Mouse (Mus musculus) left cerebral cortex, postnatal 14 days (tissue): ENCODE measurements around the gene Olfr406. TPM values are rescaled to one million over a fixed set of nuclear protein-coding genes. Genes with fewer than 3 reads are reported as not detected.

ENCODE experiments used
- DNase-seq, 2 experiments: peaks; one replicate each; pipeline ENCODE4 v3.0.0; 2021 to 2022; ENCODE audit warnings: low spot score in 2 of 2, mixed read lengths in 1 of 2
- intact Hi-C: fragments of 180-260 bp; cut with DNase I; formaldehyde crosslinking; loops from one replicate; pipeline ENCODE4 v1.15.1; 2025
- long read RNA-seq, 2 experiments: library from polyadenylated mRNA; stranded (forward); transcript quantifications; one replicate each; pipeline ENCODE4 v2.0.0; 2021
- total RNA-seq, 2 experiments: library from RNA; stranded (reverse); gene quantifications; 2 replicates each; pipeline ENCODE4 v1.2.3; 2021

Olfr406 gene
- total RNA-seq: not detected
- long read RNA-seq, experiment 1: 0 reads
- long read RNA-seq, experiment 2: 0 reads

DNA sequence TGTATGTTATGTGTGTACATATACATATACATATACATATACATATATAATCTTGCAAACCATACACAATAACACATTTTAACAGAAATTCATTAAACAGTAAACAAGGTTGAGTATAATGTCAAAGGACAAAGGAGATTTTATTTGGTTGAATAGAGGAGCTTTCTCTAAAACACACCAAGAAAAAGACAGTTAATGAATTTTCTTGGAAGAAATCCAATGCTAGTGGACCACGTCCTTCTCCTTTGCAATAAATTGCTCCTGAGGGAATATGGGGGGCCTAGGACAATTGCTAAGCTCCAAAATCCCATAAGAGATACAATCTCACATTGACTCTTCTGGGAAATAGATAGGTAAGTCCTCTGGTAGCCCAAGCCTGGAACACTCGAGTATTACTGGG is at the start of gene Olfr406:
Gene Olfr406, plus strand, starts transcription at position 301 of the 400 bp plus-strand sequence.
- DNase-seq: no peak
- intact Hi-C loops: no loop called here

DNA sequence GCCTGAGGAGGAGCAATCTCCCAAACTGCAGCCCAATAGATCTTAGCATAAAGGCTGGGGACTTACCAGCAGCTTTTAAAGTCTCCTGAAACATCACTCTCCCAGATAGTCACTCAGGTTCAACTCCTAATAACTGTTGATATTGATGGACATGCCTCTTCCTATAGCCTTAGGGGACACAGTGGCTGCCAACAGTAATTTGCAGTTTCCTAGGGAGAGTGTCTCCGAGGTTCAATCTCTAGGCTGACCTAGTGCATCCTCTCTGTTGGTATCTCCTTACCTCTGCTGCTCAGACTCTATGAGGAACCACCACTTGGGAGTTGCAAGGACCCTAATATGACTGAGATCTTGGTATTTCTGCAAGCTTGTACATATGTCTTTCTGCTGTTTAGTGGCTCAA is 48.3 kb upstream of the Olfr406 start, which contains the start of gene Olfr43:
Gene Olfr43, minus strand, starts transcription at position 101 of the 400 bp plus-strand sequence.
- intact Hi-C loops: no loop called here
- DNase-seq: no peak

DNA sequence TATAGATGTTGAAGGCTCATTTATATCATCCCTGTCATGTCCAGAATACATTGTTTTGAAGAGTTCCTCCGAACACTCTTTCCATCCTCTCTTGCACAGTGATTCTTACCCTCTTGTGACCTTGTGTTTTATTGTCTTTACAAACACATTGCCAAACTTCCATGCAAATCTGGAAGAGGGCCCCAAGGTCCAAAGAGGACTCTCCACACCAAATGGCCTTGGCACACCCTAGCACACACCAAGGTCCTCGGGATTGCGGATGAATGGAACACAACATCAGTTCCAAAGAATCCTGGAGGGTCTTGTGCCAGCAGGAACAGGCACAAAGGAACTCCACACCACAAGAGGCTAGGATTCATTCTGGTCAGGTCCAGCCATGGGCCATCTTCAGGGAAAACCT is 18.4 kb upstream of the Olfr406 start:
- intact Hi-C loops: no loop called here

DNA sequence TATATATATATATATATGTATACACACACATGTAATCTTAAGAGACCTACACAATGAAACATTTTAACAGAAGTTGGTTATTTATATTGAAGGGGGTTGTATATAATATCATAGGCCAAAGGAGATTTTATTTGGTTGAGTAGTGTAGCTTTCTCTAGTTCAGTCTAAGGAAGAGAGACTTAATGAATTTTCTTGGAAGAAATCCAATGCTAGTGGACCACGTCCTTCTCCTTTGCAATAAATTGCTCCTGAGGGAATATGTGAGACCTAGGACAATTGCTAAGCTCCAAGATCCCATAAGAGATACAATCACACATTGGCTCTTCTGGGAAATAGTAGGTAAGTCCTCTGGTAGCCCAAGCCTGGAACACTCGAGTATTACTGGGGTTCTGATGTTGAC is 23.8 kb downstream of the Olfr406 start, which contains the start of gene Olfr59:
Gene Olfr59, plus strand, starts transcription at position 301 of the 400 bp plus-strand sequence.
- no peak for DNase-seq
- intact Hi-C loops: no loop called here

More for the DNA sequence above, 18.4 kb upstream of the Olfr406 start:
- no peak for DNase-seq

DNA sequence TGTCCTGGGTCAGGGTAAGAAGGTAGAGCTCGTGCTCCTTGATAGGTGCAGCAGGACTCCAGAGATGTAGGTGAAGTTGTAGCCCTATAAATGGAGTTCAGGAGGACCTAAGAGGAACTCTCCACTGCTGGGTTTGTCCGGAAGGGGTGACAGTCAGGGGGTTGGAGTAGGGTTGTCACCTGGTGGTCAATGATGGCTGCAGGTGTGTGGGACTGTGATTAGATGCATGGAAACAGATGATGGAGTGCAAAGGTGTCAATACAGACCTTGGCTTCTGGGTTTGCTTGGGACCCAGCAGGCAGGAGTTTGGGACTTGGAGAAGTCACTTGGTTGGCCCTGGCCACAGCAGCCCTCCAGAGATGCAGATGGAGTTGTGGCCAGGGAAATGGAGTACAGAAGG is 27.6 kb downstream of the Olfr406 start:
- no peak for DNase-seq
- intact Hi-C loops: no loop called here

Other genes starting within 250 kb of the Olfr406 start
- not detected for gene Olfr139, start 203.3 kb upstream of the Olfr406 start, total RNA-seq
- not detected for gene Olfr399, start 203.2 kb upstream of the Olfr406 start, total RNA-seq
- gene Zfp616, start 189.9 kb upstream of the Olfr406 start, total RNA-seq: not detected
- not detected for gene Olfr401, start 146.1 kb upstream of the Olfr406 start, total RNA-seq
- not detected for gene Olfr402, start 106.3 kb upstream of the Olfr406 start, total RNA-seq
- gene Olfr403, start 73.6 kb upstream of the Olfr406 start, total RNA-seq: not detected
- gene Olfr43, start 48.4 kb upstream of the Olfr406 start, total RNA-seq: not detected
- not detected for gene Olfr59, start 23.9 kb downstream of the Olfr406 start, total RNA-seq
- not detected for gene Olfr410, start 78.2 kb downstream of the Olfr406 start, total RNA-seq
- gene Olfr411, start 92.8 kb downstream of the Olfr406 start, total RNA-seq: not detected
- not detected for gene Olfr412, start 102.3 kb downstream of the Olfr406 start, total RNA-seq